Mouse (Mus musculus): ENCODE results near the gene Clec12b. TPM values are rescaled to one million over a fixed set of nuclear protein-coding genes. Genes with fewer than 3 reads are reported as not detected.

The Clec12b gene
- polyA plus RNA-seq, 1 experiment from 2014 or later: not detected

- Histone ChIP-seq H3K4me1 (ENCODE audit: control insufficient read depth, insufficient read depth, low read length) (no peaks in the 10 kb centered on the region), H3K36me3 (ENCODE audit: control insufficient read depth, insufficient read depth, low read length) (no peaks in the 10 kb centered on the region), H3K27ac (ENCODE audit: low read depth, low read length) (no peak overlapping the region), H3K27me3 (ENCODE audit: control insufficient read depth, insufficient read depth, low read length) (no peaks in the 10 kb centered on the region), H3K9ac (ENCODE audit: low read depth, low read length) (no peak overlapping the region), H3K4me2 (replicated peaks; ENCODE audit: low read depth, low read length) (no peak overlapping the region), H3K4me3 (ENCODE audit: low read length) (no peak overlapping the region), H3K9me3 (ENCODE audit: control insufficient read depth, low read length) (no peaks in the 10 kb centered on the region)
- no peak for ATAC-seq (ENCODE audit: low FRiP score, low TSS enrichment)
- 80% methylated on average over 4 of the region's 4 CpGs for WGBS
These were observed 674 bp downstream of the Clec12b start for GRCm38 (mm10) chr6:129385000-129385399.

GRCm38 (mm10) chr6:129383466-129383865 lies 2.2 kb downstream of the Clec12b start:
- Histone ChIP-seq H3K27me3 (ENCODE audit: control insufficient read depth, insufficient read depth, low read length) (no peaks in the 10 kb centered on the region), H3K4me2 (replicated peaks; ENCODE audit: low read depth, low read length) (no peak overlapping the region), H3K4me1 (ENCODE audit: control insufficient read depth, insufficient read depth, low read length) (no peaks in the 10 kb centered on the region), H3K9me3 (ENCODE audit: control insufficient read depth, low read length) (no peaks in the 10 kb centered on the region), H3K9ac (ENCODE audit: low read depth, low read length) (no peak overlapping the region), H3K36me3 (ENCODE audit: control insufficient read depth, insufficient read depth, low read length) (no peaks in the 10 kb centered on the region), H3K4me3 (ENCODE audit: low read length) (no peak overlapping the region), H3K27ac (ENCODE audit: low read depth, low read length) (no peak overlapping the region)
- 79% methylated on average over 3 of the region's 3 CpGs for WGBS
- no peak for ATAC-seq (ENCODE audit: low FRiP score, low TSS enrichment)

GRCm38 (mm10) chr6:129381736-129382135 lies 3.9 kb downstream of the Clec12b start:
- Histone ChIP-seq H3K27me3 (ENCODE audit: control insufficient read depth, insufficient read depth, low read length) (no peaks in the 10 kb centered on the region), H3K27ac (ENCODE audit: low read depth, low read length) (no peak overlapping the region), H3K9ac (ENCODE audit: low read depth, low read length) (no peak overlapping the region), H3K4me2 (replicated peaks; ENCODE audit: low read depth, low read length) (no peak overlapping the region), H3K9me3 (ENCODE audit: control insufficient read depth, low read length) (no peaks in the 10 kb centered on the region), H3K36me3 (ENCODE audit: control insufficient read depth, insufficient read depth, low read length) (no peaks in the 10 kb centered on the region), H3K4me1 (ENCODE audit: control insufficient read depth, insufficient read depth, low read length) (no peaks in the 10 kb centered on the region), H3K4me3 (ENCODE audit: low read length) (no peak overlapping the region)
- WGBS: 35% methylated on average over 1 of the region's 1 CpGs
- no peak for ATAC-seq (ENCODE audit: low FRiP score, low TSS enrichment)

GRCm38 (mm10) chr6:129380454-129380853 lies 5.2 kb downstream of the Clec12b start:
- H3K27me3 ChIP-seq (ENCODE audit: control insufficient read depth, insufficient read depth, low read length): no peaks in the 10 kb centered on the region
- 76% methylated on average over 4 of the region's 4 CpGs for WGBS
- H3K4me3 ChIP-seq (ENCODE audit: low read length): no peak overlapping the region
- no peaks in the 10 kb centered on the region for H3K4me1 ChIP-seq (ENCODE audit: control insufficient read depth, insufficient read depth, low read length)
- H3K4me2 ChIP-seq (replicated peaks; ENCODE audit: low read depth, low read length): no peak overlapping the region
- H3K9ac ChIP-seq (ENCODE audit: low read depth, low read length): no peak overlapping the region
- ATAC-seq (ENCODE audit: low FRiP score, low TSS enrichment): no peak
- H3K36me3 ChIP-seq (ENCODE audit: control insufficient read depth, insufficient read depth, low read length): no peaks in the 10 kb centered on the region
- no peaks in the 10 kb centered on the region for H3K9me3 ChIP-seq (ENCODE audit: control insufficient read depth, low read length)
- no peak overlapping the region for H3K27ac ChIP-seq (ENCODE audit: low read depth, low read length)

- no peaks in the 10 kb centered on the region for H3K36me3 ChIP-seq (ENCODE audit: control insufficient read depth, insufficient read depth, low read length)
- 78% methylated on average over 2 of the region's 2 CpGs for WGBS
- no peak overlapping the region for H3K4me3 ChIP-seq (ENCODE audit: low read length)
- no peaks in the 10 kb centered on the region for H3K9me3 ChIP-seq (ENCODE audit: control insufficient read depth, low read length)
- H3K27me3 ChIP-seq (ENCODE audit: control insufficient read depth, insufficient read depth, low read length): no peaks in the 10 kb centered on the region
- no peak for ATAC-seq (ENCODE audit: low FRiP score, low TSS enrichment)
- H3K27ac ChIP-seq (ENCODE audit: low read depth, low read length): no peak overlapping the region
- no peaks in the 10 kb centered on the region for H3K4me1 ChIP-seq (ENCODE audit: control insufficient read depth, insufficient read depth, low read length)
- no peak overlapping the region for H3K4me2 ChIP-seq (replicated peaks; ENCODE audit: low read depth, low read length)
- no peak overlapping the region for H3K9ac ChIP-seq (ENCODE audit: low read depth, low read length)
These were observed 10.7 kb downstream of the Clec12b start for GRCm38 (mm10) chr6:129374937-129375471.

GRCm38 (mm10) chr6:129369374-129370132 lies 16.1 kb downstream of the Clec12b start:
- WGBS: 52% methylated on average over 7 of the region's 7 CpGs
- H3K27ac ChIP-seq (ENCODE audit: low read depth, low read length): no peak overlapping the region
- ATAC-seq (ENCODE audit: low FRiP score, low TSS enrichment): no peak
- H3K9ac ChIP-seq (ENCODE audit: low read depth, low read length): no peak overlapping the region
- no peak overlapping the region for H3K4me2 ChIP-seq (replicated peaks; ENCODE audit: low read depth, low read length)
- no peaks in the 10 kb centered on the region for H3K4me1 ChIP-seq (ENCODE audit: control insufficient read depth, insufficient read depth, low read length)
- no peaks in the 10 kb centered on the region for H3K9me3 ChIP-seq (ENCODE audit: control insufficient read depth, low read length)
- no peaks in the 10 kb centered on the region for H3K36me3 ChIP-seq (ENCODE audit: control insufficient read depth, insufficient read depth, low read length)
- no peak overlapping the region for H3K4me3 ChIP-seq (ENCODE audit: low read length)
- no peaks in the 10 kb centered on the region for H3K27me3 ChIP-seq (ENCODE audit: control insufficient read depth, insufficient read depth, low read length)

- no peaks in the 10 kb centered on the region for H3K9me3 ChIP-seq (ENCODE audit: control insufficient read depth, low read length)
- H3K4me3 ChIP-seq (ENCODE audit: low read length): no peak overlapping the region
- H3K9ac ChIP-seq (ENCODE audit: low read depth, low read length): no peak overlapping the region
- H3K36me3 ChIP-seq (ENCODE audit: control insufficient read depth, insufficient read depth, low read length): no peaks in the 10 kb centered on the region
- ATAC-seq (ENCODE audit: low FRiP score, low TSS enrichment): peak; percentile 69; the same call in 1 of the 2 replicates
- no peaks in the 10 kb centered on the region for H3K27me3 ChIP-seq (ENCODE audit: control insufficient read depth, insufficient read depth, low read length)
- no peak overlapping the region for H3K27ac ChIP-seq (ENCODE audit: low read depth, low read length)
- H3K4me2 ChIP-seq (replicated peaks; ENCODE audit: low read depth, low read length): no peak overlapping the region
- no peaks in the 10 kb centered on the region for H3K4me1 ChIP-seq (ENCODE audit: control insufficient read depth, insufficient read depth, low read length)
- 19% methylated on average over 6 of the region's 6 CpGs for WGBS
These were observed 19.7 kb downstream of the Clec12b start for GRCm38 (mm10) chr6:129365959-129366359.

GRCm38 (mm10) chr6:129363942-129364341 lies 21.7 kb downstream of the Clec12b start:
- H3K27ac ChIP-seq (ENCODE audit: low read depth, low read length): no peak overlapping the region
- WGBS: 40% methylated on average over 1 of the region's 1 CpGs
- ATAC-seq (ENCODE audit: low FRiP score, low TSS enrichment): no peak
- no peaks in the 10 kb centered on the region for H3K36me3 ChIP-seq (ENCODE audit: control insufficient read depth, insufficient read depth, low read length)
- no peaks in the 10 kb centered on the region for H3K9me3 ChIP-seq (ENCODE audit: control insufficient read depth, low read length)
- H3K4me3 ChIP-seq (ENCODE audit: low read length): no peak overlapping the region
- no peak overlapping the region for H3K4me2 ChIP-seq (replicated peaks; ENCODE audit: low read depth, low read length)
- no peaks in the 10 kb centered on the region for H3K27me3 ChIP-seq (ENCODE audit: control insufficient read depth, insufficient read depth, low read length)
- no peak overlapping the region for H3K9ac ChIP-seq (ENCODE audit: low read depth, low read length)
- no peaks in the 10 kb centered on the region for H3K4me1 ChIP-seq (ENCODE audit: control insufficient read depth, insufficient read depth, low read length)

- Histone ChIP-seq H3K9me3 (ENCODE audit: control insufficient read depth, low read length) (no peaks in the 10 kb centered on the region), H3K4me2 (replicated peaks; ENCODE audit: low read depth, low read length) (no peak overlapping the region), H3K4me1 (ENCODE audit: control insufficient read depth, insufficient read depth, low read length) (no peaks in the 10 kb centered on the region), H3K4me3 (ENCODE audit: low read length) (no peak overlapping the region), H3K36me3 (ENCODE audit: control insufficient read depth, insufficient read depth, low read length) (no peaks in the 10 kb centered on the region), H3K27ac (ENCODE audit: low read depth, low read length) (no peak overlapping the region), H3K9ac (ENCODE audit: low read depth, low read length) (no peak overlapping the region), H3K27me3 (ENCODE audit: control insufficient read depth, insufficient read depth, low read length) (no peaks in the 10 kb centered on the region)
- WGBS: 91% methylated on average over 2 of the region's 2 CpGs
- ATAC-seq (ENCODE audit: low FRiP score, low TSS enrichment): no peak
These were observed 26.2 kb downstream of the Clec12b start for GRCm38 (mm10) chr6:129359515-129359914.
